Mouse (Mus musculus): ENCODE results near the gene Pcyox1.
"Not testable (repeated sequence)": the region's sequence is repeated elsewhere in the genome, so short reads cannot be mapped to it uniquely, and the experiment has no call there.

Pcyox1 gene

GRCm38 (mm10) chr6:86366125-86366852, 30.7 kb downstream of the Pcyox1 start:
- DNase-seq (ENCODE audit: low spot score in 2 of 2) = no peak

- DNase-seq (ENCODE audit: low spot score in 2 of 2) = peak; percentile 90 to 93
These were observed 31.4 kb downstream of the Pcyox1 start, which contains the start of gene Fam136a for GRCm38 (mm10) chr6:86365371-86366124. Gene Fam136a (plus strand): TSS chr6:86365646.

- peak; percentile 60 to 75 for DNase-seq (ENCODE audit: low spot score in 2 of 2)
These were observed 32.4 kb downstream of the Pcyox1 start for GRCm38 (mm10) chr6:86364442-86365141.

GRCm38 (mm10) chr6:86361373-86361772, 35.6 kb downstream of the Pcyox1 start:
- no peak for DNase-seq (ENCODE audit: low spot score in 2 of 2)

GRCm38 (mm10) chr6:86360691-86361090, 36.3 kb downstream of the Pcyox1 start:
- DNase-seq (ENCODE audit: low spot score in 2 of 2) = no peak

GRCm38 (mm10) chr6:86356956-86357355, 40.0 kb downstream of the Pcyox1 start:
- DNase-seq (ENCODE audit: low spot score in 2 of 2) = no peak

- no peak for DNase-seq (ENCODE audit: low spot score in 2 of 2)
These were observed 42.0 kb downstream of the Pcyox1 start for GRCm38 (mm10) chr6:86354948-86355347.

- no peak for DNase-seq (ENCODE audit: low spot score in 2 of 2)
These were observed 47.7 kb downstream of the Pcyox1 start for GRCm38 (mm10) chr6:86349257-86349656.

- no peak for DNase-seq (ENCODE audit: low spot score in 2 of 2)
These were observed 50.9 kb downstream of the Pcyox1 start for GRCm38 (mm10) chr6:86346063-86346462.

- no peak for DNase-seq (ENCODE audit: low spot score in 2 of 2)
These were observed 53.3 kb downstream of the Pcyox1 start for GRCm38 (mm10) chr6:86343656-86344055.

GRCm38 (mm10) chr6:86336340-86336739, 60.6 kb downstream of the Pcyox1 start:
- not testable (repeated sequence) for DNase-seq (ENCODE audit: low spot score in 2 of 2)
